Mouse (Mus musculus) gastrocnemius, postnatal 25 days (tissue): Measurements from ENCODE around the gene E030018B13Rik. TPM values are rescaled to one million over a fixed set of nuclear protein-coding genes. Genes with fewer than 3 reads are reported as not detected.

Source experiments
- DNase-seq: peaks from one replicate; pipeline ENCODE4 v3.0.0; 2022
- total RNA-seq, 2 experiments: library from RNA; stranded (reverse); gene quantifications; 1 replicate in 1 of 2; 2 replicates in 1 of 2; pipeline ENCODE4 v1.2.3; 2021

E030018B13Rik gene
- total RNA-seq, 2 experiments from 2014 or later = not detected

GRCm38 (mm10) chr7:63897655-63898054, 19.0 kb upstream of the E030018B13Rik start:
- no peak for DNase-seq

GRCm38 (mm10) chr7:63898201-63898600, 18.5 kb upstream of the E030018B13Rik start:
- DNase-seq = no peak

GRCm38 (mm10) chr7:63899925-63900324, 16.7 kb upstream of the E030018B13Rik start:
- DNase-seq = no peak

- no peak for DNase-seq
Observed at GRCm38 (mm10) chr7:63900411-63900810, 16.2 kb upstream of the E030018B13Rik start.

GRCm38 (mm10) chr7:63901346-63901745, 15.3 kb upstream of the E030018B13Rik start:
- peak; percentile 70 for DNase-seq

GRCm38 (mm10) chr7:63901942-63902341, 14.7 kb upstream of the E030018B13Rik start:
- no peak for DNase-seq

- no peak for DNase-seq
Observed at GRCm38 (mm10) chr7:63902604-63903210, 13.9 kb upstream of the E030018B13Rik start.

- DNase-seq = no peak
Observed at GRCm38 (mm10) chr7:63903635-63904380, 12.8 kb upstream of the E030018B13Rik start.

GRCm38 (mm10) chr7:63905190-63905589, 11.5 kb upstream of the E030018B13Rik start:
- DNase-seq = peak; percentile 60

- no peak for DNase-seq
Observed at GRCm38 (mm10) chr7:63905642-63906041, 11.0 kb upstream of the E030018B13Rik start.

GRCm38 (mm10) chr7:63907778-63908495, 8.7 kb upstream of the E030018B13Rik start:
- no peak for DNase-seq

GRCm38 (mm10) chr7:63908496-63909285, 8.0 kb upstream of the E030018B13Rik start:
- no peak for DNase-seq

- no peak for DNase-seq
Observed at GRCm38 (mm10) chr7:63910225-63910624, 6.4 kb upstream of the E030018B13Rik start.

- peak; percentile 56 for DNase-seq
Observed at GRCm38 (mm10) chr7:63910912-63911311, 5.7 kb upstream of the E030018B13Rik start.

- DNase-seq = peak; percentile 91
Observed at GRCm38 (mm10) chr7:63911383-63912233, 5.0 kb upstream of the E030018B13Rik start.

- DNase-seq = peak; percentile 74
Observed at GRCm38 (mm10) chr7:63912234-63912810, 4.3 kb upstream of the E030018B13Rik start.

GRCm38 (mm10) chr7:63912924-63913723, 3.5 kb upstream of the E030018B13Rik start:
- no peak for DNase-seq

GRCm38 (mm10) chr7:63913724-63914692, 2.6 kb upstream of the E030018B13Rik start:
- DNase-seq = no peak

- DNase-seq = no peak
Observed at GRCm38 (mm10) chr7:63914891-63915290, 1.8 kb upstream of the E030018B13Rik start.
